Mouse (Mus musculus): ENCODE data around the gene Acpp. TPM values are rescaled to one million over a fixed set of nuclear protein-coding genes. Genes with fewer than 3 reads are reported as not detected.

Gene Acpp
- polyA plus RNA-seq, 1 experiment: 4.6 TPM

GRCm38 (mm10) chr9:104239076-104239475 lies 98.5 kb downstream of the Acpp start:
- no peak for DNase-seq
- 92% methylated on average over 8 of the region's 8 CpGs for WGBS
- H3K4me1 ChIP-seq (ENCODE audit: control insufficient read depth, insufficient read depth, low read length): no peaks in the 10 kb centered on the region
- TF ChIP-seq POLR2A (IDR thresholded peaks at IDR 0.05; ENCODE audit: low read depth, low read length) (no peak), CTCF (conservative IDR thresholded peaks at IDR 0.05; ENCODE audit: insufficient read depth, insufficient read length, low read depth, low read length) (no peak)
- peaks cover 3% of the 10 kb centered on the region for H3K36me3 ChIP-seq (ENCODE audit: control insufficient read depth, insufficient read depth, low read length)
- H3K4me3 ChIP-seq (ENCODE audit: insufficient read depth, low read depth, low read length): no peak overlapping the region
- H3K27me3 ChIP-seq (replicated peaks; ENCODE audit: control insufficient read depth, insufficient read depth, low read length): no peaks in the 10 kb centered on the region
- H3K27ac ChIP-seq (ENCODE audit: insufficient read depth, low read depth, low read length): no peak overlapping the region

Other genes starting within 250 kb of the Acpp start
- gene Ackr4, start 210.8 kb downstream of the Acpp start, polyA plus RNA-seq (2012; rRNA removed): 0.35 and 0.64 TPM in 2 replicates
- 104 and 129 TPM in 2 replicates for gene Dnajc13, start 74.8 kb downstream of the Acpp start, polyA plus RNA-seq (2012; rRNA removed)
- gene Cpne4, start 209.5 kb upstream of the Acpp start, polyA plus RNA-seq (2012; rRNA removed): 7.2 and 7.4 TPM in 2 replicates

All from kidney, adult 2 months (tissue).